Mouse (Mus musculus): ENCODE results near the gene Rapgef4. TPM values are rescaled to one million over a fixed set of nuclear protein-coding genes. Genes with fewer than 3 reads are reported as not detected.

Gene Rapgef4
- total and polyA plus RNA-seq, 2 experiments from 2014 or later, result 27.0 to 58.7 TPM

DNA sequence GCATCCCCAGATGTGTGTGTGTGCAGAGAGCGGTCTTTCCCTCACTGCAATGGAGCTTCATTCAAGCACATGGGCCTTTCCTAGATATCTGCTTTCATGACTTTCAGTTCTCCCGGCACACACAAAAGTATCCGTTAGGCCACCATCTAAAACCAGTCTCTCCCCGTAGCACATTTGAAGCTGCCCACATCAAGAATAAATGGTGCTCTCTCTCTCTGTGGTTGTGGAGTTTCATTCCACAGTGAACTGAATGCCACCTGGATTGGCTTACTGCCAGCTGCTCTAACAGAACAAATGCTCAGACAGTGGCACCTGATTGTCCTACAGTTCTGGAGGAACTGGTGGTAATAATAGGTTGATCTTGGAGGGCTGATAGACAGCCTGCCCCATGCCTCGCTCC is 224.8 kb downstream of the Rapgef4 start:
- no peaks in the 10 kb centered on the region for H3K27me3 ChIP-seq (ENCODE audit: insufficient read depth, low read length)
- DNase-seq, result no peak
- peaks cover 5% of the 10 kb centered on the region; the same call in 1 of the 2 replicates for H3K36me3 ChIP-seq (ENCODE audit: insufficient read depth)
- H3K9ac ChIP-seq, result no peak overlapping the region
- ATAC-seq, result no peak
- no peak for TF ChIP-seq CTCF (IDR thresholded peaks at IDR 0.05; ENCODE audit: low read depth)
- H3K4me1 ChIP-seq (ENCODE audit: insufficient read depth), result no peaks in the 10 kb centered on the region
- H3K4me3 ChIP-seq (ENCODE audit: low read depth, low read length), result no peak overlapping the region
- no peak overlapping the region for H3K27ac ChIP-seq (ENCODE audit: low read depth, low read length)
- H3K4me2 ChIP-seq (ENCODE audit: low read depth), result no peak overlapping the region
- H3K9me3 ChIP-seq (ENCODE audit: low read length), result no peaks in the 10 kb centered on the region
- 87% methylated on average over 5 of the region's 5 CpGs for WGBS

DNA sequence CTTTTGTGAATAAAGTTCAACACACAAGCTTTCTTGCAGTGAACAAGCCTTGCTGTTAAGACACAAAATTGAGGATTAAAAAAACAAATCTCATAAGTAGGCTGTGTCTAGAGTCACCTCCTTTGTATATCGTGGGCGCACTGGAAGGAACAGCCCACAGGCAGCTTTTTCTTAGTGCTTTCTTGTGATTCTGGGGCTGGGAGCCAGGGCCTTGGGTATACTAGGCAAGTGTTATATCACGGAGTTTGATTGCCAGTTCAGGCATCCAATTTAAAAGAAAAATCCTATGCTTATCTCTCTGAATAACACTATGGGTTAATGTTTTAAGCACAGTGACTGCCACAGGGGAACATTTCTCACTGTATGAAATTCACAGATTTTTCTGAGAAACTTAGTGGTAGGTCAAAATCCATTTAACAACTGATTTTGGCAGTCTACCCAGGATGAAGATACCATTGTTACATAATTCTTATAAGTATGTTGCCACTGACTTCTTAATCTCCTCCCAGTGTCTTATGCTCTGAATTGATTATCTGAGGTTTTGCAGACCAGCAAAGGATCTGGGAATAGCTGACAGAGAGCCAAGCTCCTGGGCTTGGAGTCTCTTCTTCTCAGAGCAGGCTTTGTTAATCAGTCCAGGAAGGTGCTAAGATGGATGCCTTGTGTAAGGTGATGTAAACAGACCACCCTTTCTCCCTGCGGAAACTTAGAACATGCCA is 225.6 kb downstream of the Rapgef4 start:
- WGBS, result 68% methylated on average over 4 of the region's 4 CpGs
- ATAC-seq (no peak), DNase-seq (no peak)
- no peaks in the 10 kb centered on the region for H3K4me1 ChIP-seq (ENCODE audit: insufficient read depth)
- H3K4me2 ChIP-seq (ENCODE audit: low read depth), result no peak overlapping the region
- no peaks in the 10 kb centered on the region for H3K9me3 ChIP-seq (ENCODE audit: low read length)
- H3K9ac ChIP-seq, result no peak overlapping the region
- peaks cover 5% of the 10 kb centered on the region; the same call in 1 of the 2 replicates for H3K36me3 ChIP-seq (ENCODE audit: insufficient read depth)
- TF ChIP-seq CTCF (IDR thresholded peaks at IDR 0.05; ENCODE audit: low read depth), result no peak
- H3K27me3 ChIP-seq (ENCODE audit: insufficient read depth, low read length), result no peaks in the 10 kb centered on the region
- no peak overlapping the region for H3K27ac ChIP-seq (ENCODE audit: low read depth, low read length)
- no peak overlapping the region for H3K4me3 ChIP-seq (ENCODE audit: low read depth, low read length)

- no peak overlapping the region for H3K9ac ChIP-seq
- no peak for TF ChIP-seq CTCF (IDR thresholded peaks at IDR 0.05; ENCODE audit: low read depth)
- 83% methylated on average over 3 of the region's 3 CpGs for WGBS
- no peak overlapping the region for H3K4me3 ChIP-seq (ENCODE audit: low read depth, low read length)
- ATAC-seq (no peak), DNase-seq (no peak)
- H3K4me2 ChIP-seq (ENCODE audit: low read depth), result no peak overlapping the region
- H3K4me1 ChIP-seq (ENCODE audit: insufficient read depth), result no peaks in the 10 kb centered on the region
- no peaks in the 10 kb centered on the region for H3K27me3 ChIP-seq (ENCODE audit: insufficient read depth, low read length)
- no peak overlapping the region for H3K27ac ChIP-seq (ENCODE audit: low read depth, low read length)
- no peaks in the 10 kb centered on the region for H3K9me3 ChIP-seq (ENCODE audit: low read length)
- H3K36me3 ChIP-seq (ENCODE audit: insufficient read depth), result no peaks in the 10 kb centered on the region
Measured at GRCm38 (mm10) chr2:72217336-72217735, 236.3 kb downstream of the Rapgef4 start.

DNA sequence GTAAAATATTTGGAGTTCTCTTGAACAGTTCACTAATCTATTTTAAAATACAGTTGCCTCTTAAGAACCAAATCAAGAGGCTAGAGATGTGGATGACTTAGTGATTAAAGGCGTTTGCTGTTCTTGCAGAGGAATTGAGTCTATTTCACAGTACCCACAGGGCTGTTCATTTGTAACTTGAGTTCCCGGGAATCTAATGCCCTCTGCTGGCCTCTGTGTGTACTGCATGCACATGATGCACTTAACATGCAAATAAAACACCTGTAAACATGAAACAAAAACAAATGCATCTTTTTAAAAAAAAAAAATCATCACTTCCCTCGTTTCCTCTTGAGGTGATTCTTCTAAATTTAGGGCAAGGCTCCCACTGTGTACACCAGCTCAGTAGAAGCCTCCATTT is 238.9 kb downstream of the Rapgef4 start:
- 20% methylated on average over 3 of the region's 3 CpGs for WGBS
- Histone ChIP-seq H3K4me2 (ENCODE audit: low read depth) (no peak overlapping the region), H3K27ac (ENCODE audit: low read depth, low read length) (no peak overlapping the region), H3K4me1 (ENCODE audit: insufficient read depth) (no peaks in the 10 kb centered on the region), H3K27me3 (ENCODE audit: insufficient read depth, low read length) (no peaks in the 10 kb centered on the region), H3K36me3 (ENCODE audit: insufficient read depth) (no peaks in the 10 kb centered on the region), H3K9me3 (ENCODE audit: low read length) (no peaks in the 10 kb centered on the region), H3K4me3 (ENCODE audit: low read depth, low read length) (no peak overlapping the region), H3K9ac (no peak overlapping the region)
- DNase-seq, result peak; percentile 72
- ATAC-seq, result no peak
- peak; percentile 81 for TF ChIP-seq CTCF (IDR thresholded peaks at IDR 0.05; ENCODE audit: low read depth)

DNA sequence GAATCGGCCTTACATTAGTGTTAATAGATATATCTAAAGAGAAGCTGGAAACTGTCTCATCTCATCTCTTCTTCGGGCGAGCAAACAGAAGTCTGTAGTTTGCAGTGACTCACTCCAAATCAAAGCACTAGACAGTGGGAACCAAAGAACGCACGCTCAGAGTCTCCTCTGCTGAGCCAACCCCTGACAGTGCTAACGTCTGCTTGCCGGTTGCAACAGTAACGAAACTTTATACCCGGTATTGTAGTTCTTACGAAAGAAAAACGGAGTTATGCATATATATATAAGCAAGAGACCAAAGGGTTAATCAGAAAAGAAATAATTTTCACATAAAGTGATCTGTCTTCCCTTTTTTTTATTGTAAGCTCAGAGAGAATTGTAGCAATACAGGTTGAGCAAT is 240.2 kb downstream of the Rapgef4 start:
- H3K9me3 ChIP-seq (ENCODE audit: low read length), result no peaks in the 10 kb centered on the region
- no peaks in the 10 kb centered on the region for H3K4me1 ChIP-seq (ENCODE audit: insufficient read depth)
- no peak overlapping the region for H3K27ac ChIP-seq (ENCODE audit: low read depth, low read length)
- ATAC-seq (no peak), DNase-seq (no peak)
- no peak overlapping the region for H3K4me2 ChIP-seq (ENCODE audit: low read depth)
- TF ChIP-seq CTCF (IDR thresholded peaks at IDR 0.05; ENCODE audit: low read depth), result no peak
- H3K27me3 ChIP-seq (ENCODE audit: insufficient read depth, low read length), result no peaks in the 10 kb centered on the region
- H3K36me3 ChIP-seq (ENCODE audit: insufficient read depth), result 0 out of 2 replicates have a peak, but pooled peaks cover 4% of the 10 kb centered on the region
- WGBS, result 78% methylated on average over 11 of the region's 11 CpGs
- no peak overlapping the region for H3K9ac ChIP-seq
- H3K4me3 ChIP-seq (ENCODE audit: low read depth, low read length), result no peak overlapping the region

GRCm38 (mm10) chr2:72221706-72222105 is 240.7 kb downstream of the Rapgef4 start:
- no peak overlapping the region for H3K9ac ChIP-seq
- DNase-seq, result no peak
- H3K27ac ChIP-seq (ENCODE audit: low read depth, low read length), result no peak overlapping the region
- H3K4me3 ChIP-seq (ENCODE audit: low read depth, low read length), result no peak overlapping the region
- WGBS, result 27% methylated on average over 7 of the region's 7 CpGs
- no peak for TF ChIP-seq CTCF (IDR thresholded peaks at IDR 0.05; ENCODE audit: low read depth)
- H3K36me3 ChIP-seq (ENCODE audit: insufficient read depth), result 0 out of 2 replicates have a peak, but pooled peaks cover 4% of the 10 kb centered on the region
- no peaks in the 10 kb centered on the region for H3K4me1 ChIP-seq (ENCODE audit: insufficient read depth)
- ATAC-seq, result no peak; the same call in 1 of the 2 replicates
- H3K4me2 ChIP-seq (ENCODE audit: low read depth), result no peak overlapping the region
- no peaks in the 10 kb centered on the region for H3K27me3 ChIP-seq (ENCODE audit: insufficient read depth, low read length)
- H3K9me3 ChIP-seq (ENCODE audit: low read length), result no peaks in the 10 kb centered on the region

GRCm38 (mm10) chr2:72222276-72222675 is 241.2 kb downstream of the Rapgef4 start:
- peaks cover 5% of the 10 kb centered on the region; the same call in 1 of the 2 replicates for H3K36me3 ChIP-seq (ENCODE audit: insufficient read depth)
- no peaks in the 10 kb centered on the region for H3K9me3 ChIP-seq (ENCODE audit: low read length)
- DNase-seq (no peak), ATAC-seq (no peak)
- 80% methylated on average over 4 of the region's 4 CpGs for WGBS
- H3K4me2 ChIP-seq (ENCODE audit: low read depth), result no peak overlapping the region
- no peak overlapping the region for H3K9ac ChIP-seq
- no peaks in the 10 kb centered on the region for H3K4me1 ChIP-seq (ENCODE audit: insufficient read depth)
- no peaks in the 10 kb centered on the region for H3K27me3 ChIP-seq (ENCODE audit: insufficient read depth, low read length)
- no peak overlapping the region for H3K4me3 ChIP-seq (ENCODE audit: low read depth, low read length)
- no peak for TF ChIP-seq CTCF (IDR thresholded peaks at IDR 0.05; ENCODE audit: low read depth)
- no peak overlapping the region for H3K27ac ChIP-seq (ENCODE audit: low read depth, low read length)
